Mouse (Mus musculus) hindbrain, postnatal 0 days (tissue): Measurements from ENCODE around the gene Plcl1. TPM values are rescaled to one million over a fixed set of nuclear protein-coding genes. Genes with fewer than 3 reads are reported as not detected.

Experiments
- ATAC-seq: fragments of 200-750 bp; cut with Nextera tagmentation; 2 replicates; pipeline ENCODE4 v1.8.0; 2017; ENCODE audit warnings: mild to moderate bottlenecking, moderate TSS enrichment, moderate library complexity
- DNase-seq: peaks from one replicate; pipeline ENCODE4 v3.0.0-alpha.2; 2015; ENCODE audit warnings: low spot score
- H3K27ac ChIP-seq: fragments of 300-500 bp; sonication (generic); 2 replicates; pipeline ENCODE4 v1.5.1; 2014; ENCODE audit warnings: mild to moderate bottlenecking
- H3K27me3 ChIP-seq: fragments of 300-500 bp; sonication (generic); 2 replicates; pipeline ENCODE4 v1.6.1; 2014; ENCODE audit warnings: low read length, mixed read lengths; ENCODE audit not compliant: insufficient read depth
- H3K36me3 ChIP-seq: fragments of 300-500 bp; sonication (generic); 2 replicates; pipeline ENCODE4 v1.6.1; 2014; ENCODE audit warnings: low read length, mixed read lengths; ENCODE audit not compliant: insufficient read depth
- H3K4me1 ChIP-seq: fragments of 300-500 bp; sonication (generic); 2 replicates; pipeline ENCODE4 v1.6.1; 2014; ENCODE audit warnings: antibody characterized with exemption, low read length, mixed read lengths; ENCODE audit not compliant: insufficient read depth
- H3K4me2 ChIP-seq: fragments of 300-500 bp; sonication (generic); 2 replicates; pipeline ENCODE4 v1.6.1; 2014; ENCODE audit warnings: low read depth, mild to moderate bottlenecking, low read length, moderate library complexity, mixed read lengths
- H3K4me3 ChIP-seq: fragments of 300-500 bp; sonication (generic); 2 replicates; pipeline ENCODE4 v1.5.1; 2014; ENCODE audit warnings: low read length
- H3K9ac ChIP-seq: fragments of 300-500 bp; sonication (generic); replicated peaks from 2 replicates; pipeline ENCODE4 v1.6.1; 2014; ENCODE audit warnings: mild to moderate bottlenecking, low read length, moderate library complexity, mixed read lengths
- H3K9me3 ChIP-seq: fragments of 300-500 bp; sonication (generic); 2 replicates; pipeline ENCODE4 v1.6.1; 2016; ENCODE audit warnings: low read length, mixed read lengths
- CTCF ChIP-seq: IDR thresholded peaks from 2 replicates; pipeline ENCODE4 v1.5.1; 2016; ENCODE audit warnings: antibody characterized with exemption, control low read depth, low read depth
- WGBS: fragments of 180-500 bp; shearing (Covaris S2); extraction: QIAGEN DNeasy Blood & Tissue Kit; methylation state at CpG from one replicate; pipeline ENCODE4 v1.1.7; 2014; 5-methylcytosine and 5-hydroxymethylcytosine counted together
- polyA plus RNA-seq: library from polyadenylated mRNA; unstranded; fragments of >200 nt; fragmentation: Nextera tagmentation; extraction: Ambion mirVana; gene quantifications from 2 replicates; pipeline ENCODE4 v1.2.1, GENCODE M21; 2015
- total RNA-seq: library from RNA; depleted of rRNA; stranded (reverse); fragments of >200 nt; gene quantifications from 2 replicates; pipeline ENCODE4 v1.2.3, GENCODE M21; 2014; rRNA removed

Gene Plcl1
- total and polyA plus RNA-seq, 2 experiments from 2014 or later, result 4.0 to 7.2 TPM

- H3K9ac ChIP-seq, result no peak overlapping the region
- no peak for ATAC-seq
Measured at GRCm38 (mm10) chr1:55792817-55793216, 387.1 kb downstream of the Plcl1 start.

More at GRCm38 (mm10) chr1:55792817-55793216, 387.1 kb downstream of the Plcl1 start:
- Histone ChIP-seq H3K4me1 (no peaks in the 10 kb centered on the region), H3K36me3 (no peaks in the 10 kb centered on the region), H3K4me2 (no peak overlapping the region), H3K27ac (no peak overlapping the region), H3K4me3 (no peak overlapping the region), H3K27me3 (no peaks in the 10 kb centered on the region), H3K9me3 (no peaks in the 10 kb centered on the region)
- WGBS, result 63% methylated on average over 6 of the region's 6 CpGs
- TF ChIP-seq CTCF, result no peak
- no peak for DNase-seq

Other genes starting within 250 kb of the Plcl1 start
- 11.2 and 14.2 TPM in 2 replicates for gene Rftn2, start 179.1 kb upstream of the Plcl1 start, total RNA-seq
- gene Rftn2, start 179.1 kb upstream of the Plcl1 start, polyA plus RNA-seq, result 14.9 and 19.9 TPM in 2 replicates
- 9.3 and 10.6 TPM in 2 replicates for gene Mars2, start 168.7 kb upstream of the Plcl1 start, total RNA-seq
- gene Mars2, start 168.7 kb upstream of the Plcl1 start, polyA plus RNA-seq, result 2.4 and 2.6 TPM in 2 replicates
- gene Boll, start 42.5 kb upstream of the Plcl1 start, total RNA-seq, result not detected in 2 replicates
- 0.29 and 0.49 TPM in 2 replicates for gene Boll, start 42.5 kb upstream of the Plcl1 start, polyA plus RNA-seq